Comparison of ENCODE assay signal across 27 mouse cellular contexts in genomic region chr5:22532571-22532970, GRCm38 (mm10).
"Had no signal": no experiment of that assay in that cellular context is flagged by ENCODE, and none has a peak within 500 bp of the region (broad histone marks: within the 10 kb centered on the region; RNA-seq: fewer than 3 reads in every experiment).

No protein-coding gene starts in this region.

- H3K27ac ChIP-seq: heart, adult 2 months; heart, embryonic 13.5 days; heart, embryonic 15.5 days; hindbrain, embryonic 13.5 days; hindbrain, embryonic 15.5 days; hindbrain, postnatal 0 days; kidney, embryonic 15.5 days; kidney, postnatal 0 days; limb, embryonic 13.5 days; limb, embryonic 15.5 days; liver, embryonic 12.5 days; liver, embryonic 14.5 days had no signal

- H3K4me1 ChIP-seq: heart, embryonic 13.5 days; heart, embryonic 15.5 days; hindbrain, embryonic 13.5 days; hindbrain, embryonic 15.5 days; kidney, embryonic 15.5 days; limb, embryonic 13.5 days; limb, embryonic 15.5 days; liver, embryonic 12.5 days had no signal

- H3K4me3 ChIP-seq: heart, adult 2 months; heart, embryonic 13.5 days; heart, embryonic 15.5 days; hindbrain, embryonic 13.5 days; hindbrain, embryonic 15.5 days; kidney, embryonic 15.5 days; limb, embryonic 13.5 days; limb, embryonic 15.5 days; liver, embryonic 12.5 days had no signal

- H3K9ac ChIP-seq: heart, embryonic 13.5 days; heart, embryonic 15.5 days; hindbrain, embryonic 13.5 days; hindbrain, embryonic 15.5 days; kidney, embryonic 15.5 days; limb, embryonic 13.5 days; limb, embryonic 15.5 days; liver, embryonic 12.5 days; liver, embryonic 14.5 days had no signal

- H3K27me3 ChIP-seq: heart, embryonic 13.5 days; heart, embryonic 15.5 days; hindbrain, embryonic 13.5 days; hindbrain, embryonic 15.5 days; kidney, embryonic 15.5 days; limb, embryonic 13.5 days; limb, embryonic 15.5 days; liver, embryonic 12.5 days had no signal

- DNase-seq: gastrocnemius, postnatal 14 days; gastrocnemius, postnatal 36 days; heart, adult 11 months; heart, adult 2 months; heart, postnatal 14 days; heart, postnatal 36 days; kidney, adult 11 months; kidney, adult 2 months; kidney, adult 9 months; kidney, postnatal 14 days; kidney, postnatal 36 days; layer of hippocampus, adult 9-11 months; layer of hippocampus, postnatal 36 days; left cerebral cortex, postnatal 4 days had no signal

- H3K9me3 ChIP-seq: heart, embryonic 13.5 days; heart, embryonic 15.5 days; hindbrain, embryonic 13.5 days; hindbrain, embryonic 15.5 days; kidney, embryonic 15.5 days; limb, embryonic 13.5 days; limb, embryonic 15.5 days; liver, embryonic 12.5 days had no signal

- H3K4me2 ChIP-seq: heart, embryonic 11.5 days; heart, embryonic 13.5 days; heart, embryonic 15.5 days; hindbrain, embryonic 13.5 days; hindbrain, embryonic 15.5 days; kidney, embryonic 15.5 days; limb, embryonic 13.5 days; limb, embryonic 15.5 days; liver, embryonic 12.5 days had no signal

- ATAC-seq: hindbrain, postnatal 0 days; intestine, embryonic 16.5 days; liver, embryonic 12.5 days had no signal
